Mouse (Mus musculus): Measurements from ENCODE around the gene Arpc2.
A peak's percentile ranks its signal among the peaks of the same experiment; 100 is the strongest.

Arpc2 gene

DNA sequence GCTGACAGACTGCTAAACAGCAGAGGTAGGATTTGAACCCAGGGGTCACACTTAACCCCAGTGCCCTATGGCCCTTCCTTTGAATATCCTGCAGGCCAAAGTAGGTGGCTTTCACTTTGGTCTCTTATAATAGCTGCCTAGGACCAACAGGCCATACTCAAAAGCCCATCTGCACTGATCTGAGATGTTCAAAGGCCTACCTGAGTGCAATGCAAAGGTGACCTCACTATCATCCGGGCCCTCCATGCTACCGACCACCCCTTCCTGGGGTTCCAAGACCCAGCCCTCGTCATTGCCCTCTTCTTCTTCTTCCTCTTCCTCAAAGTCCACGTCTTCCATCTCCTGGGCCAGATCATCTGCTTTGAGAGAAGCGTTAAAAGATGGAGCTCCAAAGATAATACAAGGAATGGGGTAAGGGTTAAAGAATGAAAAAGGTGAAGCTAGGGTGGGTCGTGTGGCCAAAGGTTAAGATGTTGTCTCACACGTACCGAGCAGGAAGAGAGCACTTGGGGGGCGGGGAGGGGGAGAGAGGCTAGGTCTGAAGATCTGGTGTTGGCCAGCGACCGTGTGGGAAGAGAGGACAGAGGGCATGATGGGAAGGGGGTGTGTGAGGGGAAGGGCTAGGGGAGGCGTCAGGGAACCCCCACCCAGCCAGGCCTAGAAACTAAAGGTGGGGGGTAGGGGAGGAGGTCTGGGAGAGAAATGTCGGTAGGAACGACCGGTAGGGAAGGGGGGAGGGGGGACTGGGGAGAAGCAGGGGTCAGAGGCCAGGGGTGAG is 48.0 kb downstream of the Arpc2 start:
- peak; percentile 76 for DNase-seq (ENCODE audit: low read depth, low spot score)

DNA sequence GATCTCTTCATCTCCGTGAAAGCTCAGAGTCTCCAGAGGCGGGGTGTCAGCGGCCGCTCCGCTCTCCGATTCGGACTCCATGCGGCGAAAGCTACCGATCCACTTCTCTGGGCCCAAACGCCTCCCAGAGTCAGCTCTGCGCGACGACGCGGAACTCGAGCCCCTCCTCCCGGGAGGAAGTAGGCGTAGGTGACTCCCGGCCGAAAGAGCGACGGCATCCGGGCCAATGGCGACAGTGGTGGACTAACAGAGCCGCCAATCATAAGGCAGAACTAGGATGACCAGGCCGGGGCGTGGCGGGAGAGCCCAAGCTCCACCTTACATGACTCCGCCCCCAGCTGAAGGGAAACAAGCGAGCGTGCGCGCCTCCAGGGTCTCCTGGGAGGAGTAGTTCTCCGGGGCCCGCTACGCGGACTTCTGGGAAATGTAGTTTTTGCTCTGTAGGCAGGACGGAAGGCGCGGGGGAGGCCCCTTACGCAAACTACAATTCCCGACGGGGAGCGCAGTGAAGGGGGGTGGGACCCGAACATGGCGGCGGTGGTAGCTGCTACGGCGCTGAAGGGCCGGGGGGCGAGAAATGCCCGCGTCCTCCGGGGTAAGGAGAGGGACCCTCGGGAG is 48.8 kb downstream of the Arpc2 start, which contains the start of the genes Aamp and Pnkd:
Gene Aamp (minus strand): TSS at position 196 of the 618 bp plus-strand sequence.
Gene Pnkd (plus strand): TSS at position 388 of the 618 bp plus-strand sequence.
- peak; percentile 100 for DNase-seq (ENCODE audit: low read depth, low spot score)

- no peak for DNase-seq (ENCODE audit: low read depth, low spot score)
Measured at GRCm38 (mm10) chr1:74285212-74286010, 49.5 kb downstream of the Arpc2 start.

DNA sequence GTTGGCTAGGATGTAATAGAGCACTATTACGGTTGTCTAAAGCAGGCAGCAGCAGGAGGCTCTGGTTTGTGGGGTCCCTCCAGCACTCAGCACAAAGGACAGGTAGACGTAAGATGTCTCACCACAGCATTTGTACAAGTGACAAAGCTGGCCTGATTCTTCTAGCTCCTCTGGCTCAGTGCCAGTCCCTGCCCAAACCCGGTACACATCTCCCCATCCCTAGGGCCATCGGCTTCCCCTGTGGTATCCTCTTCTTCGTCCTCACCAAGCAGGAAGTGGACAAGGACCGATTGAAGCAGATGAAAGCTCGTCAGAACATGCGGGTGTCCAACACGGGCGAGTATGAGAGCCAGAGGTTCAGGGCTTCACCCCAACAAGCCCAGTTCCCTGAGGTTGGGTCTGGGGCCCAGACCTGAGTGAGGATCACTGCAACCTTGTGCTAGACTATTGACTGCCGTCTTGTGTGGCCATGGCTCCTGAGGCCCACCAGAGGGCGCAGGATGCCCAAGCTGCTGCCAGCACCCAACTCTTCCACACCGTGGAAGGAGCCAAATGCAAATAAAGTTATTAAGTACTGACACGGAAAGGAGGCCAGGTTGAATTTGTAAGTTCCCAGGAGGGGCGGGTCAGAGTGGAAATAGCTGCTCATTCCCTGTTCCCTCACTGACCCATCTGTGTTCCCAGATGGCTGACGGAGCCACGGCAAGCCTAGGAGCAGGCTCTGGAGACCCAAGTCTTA is 51.2 kb downstream of the Arpc2 start:
- DNase-seq (ENCODE audit: low read depth, low spot score), result peak; percentile 23

DNA sequence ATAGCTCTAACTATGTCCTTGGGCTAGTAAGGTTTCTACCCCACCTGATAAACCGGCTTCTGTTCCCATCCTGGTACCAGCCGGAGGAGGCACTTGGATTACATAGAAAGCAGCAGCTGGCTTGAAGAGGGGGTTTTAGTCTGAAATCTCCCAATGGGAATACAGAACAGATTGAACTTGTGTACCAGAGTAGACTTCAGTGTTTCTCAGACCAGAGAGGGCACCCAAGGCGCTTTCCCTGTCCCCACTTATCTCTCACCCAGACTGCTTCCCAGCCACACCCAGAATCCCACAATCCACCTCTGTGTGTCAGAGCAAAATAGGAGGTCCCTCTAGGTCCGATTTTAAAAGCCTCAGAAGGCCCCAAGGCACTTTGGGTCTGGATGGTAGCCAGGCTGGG is 52.4 kb downstream of the Arpc2 start:
- no peak for DNase-seq (ENCODE audit: low read depth, low spot score)

- no peak for DNase-seq (ENCODE audit: low read depth, low spot score)
Measured at GRCm38 (mm10) chr1:74289248-74289647, 53.4 kb downstream of the Arpc2 start.

GRCm38 (mm10) chr1:74289740-74290139 is 53.9 kb downstream of the Arpc2 start:
- no peak for DNase-seq (ENCODE audit: low read depth, low spot score)

DNA sequence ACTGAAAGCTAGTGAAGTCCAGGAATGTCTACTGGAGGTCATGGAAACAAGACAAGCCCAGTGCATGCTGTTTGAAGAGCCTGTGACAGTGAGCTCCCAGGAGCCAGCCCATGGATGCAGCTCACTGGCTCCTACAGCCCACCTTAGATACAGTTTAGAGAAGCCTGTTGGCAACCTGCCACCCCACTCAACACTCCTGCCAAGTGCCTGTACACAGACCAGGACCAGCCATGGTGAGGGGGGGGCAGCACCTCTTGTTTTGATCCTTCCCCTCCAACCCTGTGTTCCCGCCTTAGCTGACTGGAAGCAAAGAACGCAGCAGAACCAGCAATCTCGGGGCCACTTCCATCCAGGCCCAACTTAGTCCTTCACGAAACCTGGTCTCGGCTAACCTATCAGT is 54.3 kb downstream of the Arpc2 start:
- no peak for DNase-seq (ENCODE audit: low read depth, low spot score)

GRCm38 (mm10) chr1:74292331-74293020 is 56.6 kb downstream of the Arpc2 start:
- DNase-seq (ENCODE audit: low read depth, low spot score), result no peak

- no peak for DNase-seq (ENCODE audit: low read depth, low spot score)
Measured at GRCm38 (mm10) chr1:74293306-74293960, 57.5 kb downstream of the Arpc2 start.

DNA sequence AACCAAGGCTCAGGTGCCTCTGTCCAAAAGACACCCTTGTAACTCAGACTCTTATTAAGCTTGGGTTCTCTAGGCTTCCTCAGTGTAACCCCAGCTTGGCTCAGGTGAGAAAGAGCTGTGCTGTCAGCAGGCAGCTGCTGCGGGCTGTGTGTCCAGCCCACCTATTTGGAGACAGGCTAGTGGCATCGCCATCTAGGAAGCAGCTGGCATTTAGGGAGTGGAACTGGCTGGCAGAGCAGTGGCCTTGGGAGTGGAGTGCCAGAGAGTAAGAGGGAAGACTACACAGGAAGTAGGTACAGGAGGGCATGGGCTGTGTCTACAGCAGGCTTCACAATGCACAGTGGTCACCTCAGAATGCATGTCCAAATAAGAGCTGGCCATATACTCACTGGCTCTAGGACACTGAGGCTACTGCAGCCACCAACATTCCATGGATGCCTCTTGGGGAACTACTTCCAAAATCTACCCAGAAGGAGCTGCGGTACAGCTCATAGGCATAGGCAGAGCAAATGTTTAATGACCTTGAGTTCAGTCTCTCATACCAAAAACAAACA is 58.3 kb downstream of the Arpc2 start:
- DNase-seq (ENCODE audit: low read depth, low spot score), result no peak

DNA sequence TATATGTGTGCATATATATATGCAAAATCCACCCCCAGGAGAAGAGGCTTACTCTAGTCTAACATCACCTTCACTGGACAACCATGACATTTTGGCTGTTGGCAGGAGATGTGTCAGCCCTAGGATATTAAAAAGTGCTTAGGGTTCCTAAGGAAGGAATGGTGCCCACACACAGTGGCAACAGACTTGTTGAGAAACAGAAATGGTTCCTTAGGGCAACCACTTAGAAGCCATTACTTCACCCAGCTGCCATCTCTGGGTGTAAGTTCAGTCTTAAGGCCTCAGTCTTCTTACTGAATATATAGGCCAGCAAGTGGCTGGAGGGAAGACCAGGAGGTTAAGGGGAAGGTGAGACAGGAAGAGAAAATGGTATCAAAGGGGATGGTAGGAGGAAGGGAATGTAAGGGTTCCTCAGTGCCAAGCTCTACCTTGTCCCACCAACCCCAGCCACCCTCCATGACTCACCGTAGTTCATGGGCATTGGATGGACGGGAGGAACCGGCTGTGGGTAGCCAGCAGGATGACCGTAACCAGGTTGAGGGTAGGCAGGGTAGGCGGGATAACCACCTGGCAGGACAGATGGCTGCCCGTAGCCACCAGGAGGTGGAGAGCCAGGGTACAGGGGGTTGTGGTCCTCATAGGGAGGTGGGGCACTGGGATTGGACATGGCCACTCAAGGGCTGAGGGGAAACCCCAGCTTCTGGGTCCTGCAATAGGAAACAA is 59.0 kb downstream of the Arpc2 start:
- DNase-seq (ENCODE audit: low read depth, low spot score), result no peak

- DNase-seq (ENCODE audit: low read depth, low spot score), result peak; percentile 72
Measured at GRCm38 (mm10) chr1:74295456-74296171, 59.7 kb downstream of the Arpc2 start.

GRCm38 (mm10) chr1:74296477-74296876 is 60.6 kb downstream of the Arpc2 start:
- no peak for DNase-seq (ENCODE audit: low read depth, low spot score)

DNA sequence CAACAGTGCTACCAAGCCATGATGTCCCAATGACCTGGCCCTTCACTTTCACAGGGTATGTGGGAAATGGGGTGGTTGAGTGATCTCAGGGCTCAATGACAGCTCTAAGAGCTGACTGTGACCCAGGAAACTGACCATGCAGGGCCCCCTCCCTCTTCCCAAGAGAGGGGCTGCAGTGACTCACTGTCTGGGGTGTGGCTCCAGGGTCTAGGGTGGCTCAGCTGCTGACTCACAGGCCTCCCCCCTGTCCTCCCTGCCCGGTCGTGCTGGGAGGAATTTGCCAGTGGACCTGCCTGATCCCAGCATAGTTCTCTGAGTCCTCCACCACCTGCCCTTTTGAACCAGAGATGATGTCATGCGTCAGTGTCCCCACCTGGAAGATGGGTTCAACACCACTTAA is 61.4 kb downstream of the Arpc2 start:
- DNase-seq (ENCODE audit: low read depth, low spot score), result no peak

- no peak for DNase-seq (ENCODE audit: low read depth, low spot score)
Measured at GRCm38 (mm10) chr1:74298157-74298750, 62.4 kb downstream of the Arpc2 start.

GRCm38 (mm10) chr1:74298996-74299395 is 63.1 kb downstream of the Arpc2 start:
- no peak for DNase-seq (ENCODE audit: low read depth, low spot score)

DNA sequence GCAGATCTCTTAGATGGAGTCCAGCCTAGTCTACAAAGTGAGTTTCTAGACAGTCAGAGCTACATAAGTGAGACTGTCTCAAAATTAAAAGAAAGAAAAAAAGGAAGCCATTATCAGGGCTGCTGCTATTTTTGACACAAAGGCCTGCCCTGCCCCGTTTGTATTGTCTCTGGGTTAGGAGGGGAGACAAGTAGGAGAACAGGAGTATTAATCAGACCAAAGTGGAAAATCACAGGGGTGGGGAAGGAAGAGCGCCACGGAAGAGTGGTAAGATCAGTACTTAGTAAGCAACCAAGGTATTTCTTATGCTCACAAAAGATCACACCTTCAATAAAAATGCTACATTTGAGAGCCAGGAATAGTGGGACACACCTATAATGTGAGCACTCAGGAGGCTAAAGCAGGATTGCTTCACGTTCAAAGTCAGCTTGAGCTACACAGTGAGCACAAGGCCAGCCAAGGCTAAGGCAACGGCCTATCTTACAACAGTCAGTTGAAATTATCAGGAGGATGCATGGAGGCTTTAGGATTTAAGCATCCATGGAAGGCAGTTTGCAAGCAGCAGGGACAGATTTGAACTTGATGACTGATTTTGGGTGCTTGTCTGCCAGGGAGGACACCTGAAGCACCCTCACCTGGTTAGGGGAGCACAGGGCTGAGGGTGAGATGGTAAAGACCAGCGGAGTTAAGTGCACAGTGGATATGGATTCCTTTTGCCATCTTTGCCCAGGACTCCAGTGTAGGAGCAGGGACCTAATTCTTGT is 64.6 kb downstream of the Arpc2 start:
- no peak for DNase-seq (ENCODE audit: low read depth, low spot score)
